Mouse (Mus musculus): ENCODE data around the gene Npas3.

DNA sequence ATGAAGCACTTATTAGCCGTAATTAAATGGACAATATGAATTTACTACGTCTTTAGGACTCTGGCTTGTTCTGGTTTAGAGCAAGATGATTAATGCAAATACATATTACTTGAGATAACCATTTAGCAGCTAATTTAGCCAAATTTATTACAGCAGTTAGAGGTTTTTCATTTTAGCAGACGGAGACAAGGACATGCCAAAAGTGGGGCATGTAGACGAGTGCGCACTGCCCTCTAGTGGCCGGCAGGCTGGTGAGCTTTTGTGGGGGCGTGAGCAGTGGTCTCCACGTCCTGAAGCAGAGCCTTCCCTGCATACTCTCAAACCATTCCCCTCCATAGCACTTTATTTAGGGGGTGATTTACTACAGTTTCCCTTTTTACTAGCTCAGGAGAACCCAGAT is 812.3 kb downstream of the Npas3 start:
- TF ChIP-seq CTCF (IDR thresholded peaks at IDR 0.05; ENCODE audit: control insufficient read depth, insufficient read depth, insufficient read length) (peak; percentile 95), MYOG (IDR thresholded peaks at IDR 0.05; ENCODE audit: control insufficient read depth, extremely low read depth, insufficient read length) (no peak)

Data from C2C12 (cell line).